Mouse (Mus musculus): ENCODE measurements around the gene Klf9. TPM values are rescaled to one million over a fixed set of nuclear protein-coding genes. Genes with fewer than 3 reads are reported as not detected.

Gene Klf9
- polyA plus RNA-seq, 1 experiment from 2014 or later = 4.6 TPM

GRCm38 (mm10) chr19:23152201-23152640 lies 11.2 kb downstream of the Klf9 start:
- 26% methylated on average over 4 of the region's 4 CpGs for WGBS
- no peaks in the 10 kb centered on the region for H3K27me3 ChIP-seq (replicated peaks)
- ATAC-seq = peak; percentile 57; the same call in 1 of the 2 replicates
- no peak overlapping the region for H3K9ac ChIP-seq
- H3K9me3 ChIP-seq = no peaks in the 10 kb centered on the region
- H3K36me3 ChIP-seq = no peaks in the 10 kb centered on the region
- H3K4me3 ChIP-seq (replicated peaks) = no peak overlapping the region
- H3K4me2 ChIP-seq (replicated peaks) = no peak overlapping the region
- peaks cover 5% of the 10 kb centered on the region for H3K4me1 ChIP-seq (replicated peaks)
- no peak overlapping the region for H3K27ac ChIP-seq

DNA sequence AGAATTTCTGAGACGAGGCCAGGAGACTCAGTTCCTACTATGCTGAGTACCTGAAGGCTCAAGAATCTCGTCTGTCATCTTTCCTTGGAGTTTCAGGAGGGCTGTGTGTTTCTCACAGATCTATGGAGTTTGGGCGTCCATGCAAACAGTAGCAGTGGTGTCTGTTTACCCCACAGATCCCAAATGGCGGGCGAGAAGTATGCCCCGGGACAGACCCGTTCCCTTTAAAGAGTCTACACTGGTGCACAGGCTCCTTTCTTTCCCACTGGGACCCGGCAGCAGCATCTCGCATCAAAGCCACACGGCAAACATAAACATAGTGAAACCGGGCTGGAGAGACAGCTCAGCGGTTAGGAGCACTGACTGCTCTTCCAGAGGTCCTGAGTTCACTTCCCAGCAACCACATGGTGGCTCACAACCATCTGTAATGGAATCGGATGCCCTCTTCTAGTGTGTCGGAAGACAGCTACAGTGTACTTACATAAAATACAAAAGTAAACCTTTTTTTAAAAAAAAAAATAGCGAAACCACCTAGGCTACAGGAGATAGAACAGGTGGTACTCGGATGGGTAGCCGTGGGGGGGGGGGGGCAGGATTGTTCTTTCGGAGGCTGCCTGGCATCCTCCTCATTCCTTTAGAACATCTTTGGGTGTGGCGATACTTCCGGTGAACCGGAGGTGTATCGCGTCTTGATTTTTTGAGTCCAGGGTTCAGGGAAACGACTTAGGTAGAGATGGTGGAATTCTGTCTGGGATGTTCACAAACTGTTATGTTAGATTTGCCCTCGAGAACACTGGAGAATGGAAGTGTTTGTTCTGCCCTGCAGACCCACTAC lies 12.0 kb downstream of the Klf9 start:
- Histone ChIP-seq H3K9me3 (no peaks in the 10 kb centered on the region), H3K27ac (no peak overlapping the region), H3K4me1 (replicated peaks) (peaks cover 5% of the 10 kb centered on the region), H3K9ac (no peak overlapping the region), H3K36me3 (no peaks in the 10 kb centered on the region), H3K27me3 (replicated peaks) (no peaks in the 10 kb centered on the region), H3K4me2 (replicated peaks) (no peak overlapping the region), H3K4me3 (replicated peaks) (no peak overlapping the region)
- ATAC-seq = no peak
- WGBS = 60% methylated on average over 25 of the region's 25 CpGs

GRCm38 (mm10) chr19:23153606-23154127 lies 12.6 kb downstream of the Klf9 start:
- no peak overlapping the region for H3K4me2 ChIP-seq (replicated peaks)
- WGBS = 88% methylated on average over 5 of the region's 5 CpGs
- ATAC-seq = no peak
- no peaks in the 10 kb centered on the region for H3K9me3 ChIP-seq
- no peaks in the 10 kb centered on the region for H3K27me3 ChIP-seq (replicated peaks)
- no peak overlapping the region for H3K27ac ChIP-seq
- peaks cover 5% of the 10 kb centered on the region for H3K4me1 ChIP-seq (replicated peaks)
- no peak overlapping the region for H3K4me3 ChIP-seq (replicated peaks)
- no peak overlapping the region for H3K9ac ChIP-seq
- H3K36me3 ChIP-seq = no peaks in the 10 kb centered on the region

GRCm38 (mm10) chr19:23159780-23160395 lies 18.9 kb downstream of the Klf9 start:
- H3K4me2 ChIP-seq (replicated peaks) = no peak overlapping the region
- no peak overlapping the region for H3K9ac ChIP-seq
- no peaks in the 10 kb centered on the region for H3K4me1 ChIP-seq (replicated peaks)
- H3K27ac ChIP-seq = no peak overlapping the region
- H3K36me3 ChIP-seq = no peaks in the 10 kb centered on the region
- H3K9me3 ChIP-seq = no peaks in the 10 kb centered on the region
- no peak overlapping the region for H3K4me3 ChIP-seq (replicated peaks)
- ATAC-seq = no peak
- WGBS = 52% methylated on average over 10 of the region's 10 CpGs
- no peaks in the 10 kb centered on the region for H3K27me3 ChIP-seq (replicated peaks)

GRCm38 (mm10) chr19:23162387-23162809 lies 21.4 kb downstream of the Klf9 start:
- H3K4me2 ChIP-seq (replicated peaks) = no peak overlapping the region
- no peaks in the 10 kb centered on the region for H3K9me3 ChIP-seq
- H3K4me3 ChIP-seq (replicated peaks) = no peak overlapping the region
- no peak overlapping the region for H3K27ac ChIP-seq
- 34% methylated on average over 8 of the region's 8 CpGs for WGBS
- H3K36me3 ChIP-seq = no peaks in the 10 kb centered on the region
- ATAC-seq = no peak
- H3K9ac ChIP-seq = no peak overlapping the region
- H3K4me1 ChIP-seq (replicated peaks) = no peaks in the 10 kb centered on the region
- H3K27me3 ChIP-seq (replicated peaks) = no peaks in the 10 kb centered on the region

DNA sequence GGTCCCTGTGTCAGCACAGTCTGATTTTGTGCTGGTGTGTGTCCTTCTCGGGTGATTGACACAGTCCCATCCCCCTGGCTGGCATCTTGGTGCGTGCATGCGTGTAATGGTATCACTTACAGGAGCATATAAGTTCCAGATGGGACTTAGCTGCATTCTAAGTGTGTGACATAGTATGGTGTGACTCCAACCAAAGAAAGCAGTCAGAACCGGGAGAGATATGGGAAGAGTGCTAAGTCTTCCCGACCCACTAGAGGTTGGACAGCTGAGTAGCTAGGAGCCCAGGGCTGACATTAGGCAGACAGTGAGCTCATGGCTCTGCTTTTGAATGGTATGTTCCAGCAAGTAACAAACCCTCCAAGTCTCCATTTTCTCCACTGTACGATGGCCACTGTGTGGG lies 21.9 kb downstream of the Klf9 start:
- no peaks in the 10 kb centered on the region for H3K27me3 ChIP-seq (replicated peaks)
- ATAC-seq = no peak
- WGBS = 79% methylated on average over 6 of the region's 6 CpGs
- no peak overlapping the region for H3K27ac ChIP-seq
- no peak overlapping the region for H3K4me3 ChIP-seq (replicated peaks)
- no peak overlapping the region for H3K4me2 ChIP-seq (replicated peaks)
- no peaks in the 10 kb centered on the region for H3K36me3 ChIP-seq
- H3K4me1 ChIP-seq (replicated peaks) = no peaks in the 10 kb centered on the region
- no peaks in the 10 kb centered on the region for H3K9me3 ChIP-seq
- no peak overlapping the region for H3K9ac ChIP-seq

DNA sequence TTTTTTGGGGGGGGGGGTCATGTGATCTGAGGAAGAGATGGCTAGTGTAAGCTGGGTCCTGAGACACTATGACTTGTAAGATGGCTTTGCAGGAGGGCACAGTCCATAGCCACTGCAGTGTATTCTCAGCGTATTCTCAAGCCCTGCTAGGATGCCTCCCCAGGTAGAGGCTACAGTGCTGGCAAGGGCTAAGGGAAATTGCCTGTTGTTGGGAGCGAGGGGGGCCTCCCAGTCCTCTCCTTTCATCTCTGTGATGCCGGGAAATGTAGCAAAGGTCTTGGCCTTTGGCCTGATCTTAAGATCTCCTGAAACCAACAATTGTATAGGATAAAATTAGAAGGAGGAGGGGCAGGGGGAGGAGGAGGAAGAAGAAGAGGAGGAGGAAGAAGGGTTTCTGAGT lies 22.3 kb downstream of the Klf9 start:
- Histone ChIP-seq H3K9ac (no peak overlapping the region), H3K4me1 (replicated peaks) (no peaks in the 10 kb centered on the region), H3K4me2 (replicated peaks) (no peak overlapping the region), H3K4me3 (replicated peaks) (no peak overlapping the region), H3K9me3 (no peaks in the 10 kb centered on the region), H3K27ac (no peak overlapping the region), H3K36me3 (no peaks in the 10 kb centered on the region), H3K27me3 (replicated peaks) (no peaks in the 10 kb centered on the region)
- WGBS = 59% methylated on average over 3 of the region's 3 CpGs
- no peak for ATAC-seq

- H3K4me3 ChIP-seq (replicated peaks) = no peak overlapping the region
- H3K27me3 ChIP-seq (replicated peaks) = no peaks in the 10 kb centered on the region
- no peaks in the 10 kb centered on the region for H3K9me3 ChIP-seq
- H3K36me3 ChIP-seq = no peaks in the 10 kb centered on the region
- H3K9ac ChIP-seq = no peak overlapping the region
- WGBS = 95% methylated on average over 16 of the region's 16 CpGs
- H3K4me1 ChIP-seq (replicated peaks) = no peaks in the 10 kb centered on the region
- no peak overlapping the region for H3K4me2 ChIP-seq (replicated peaks)
- no peak for ATAC-seq
- no peak overlapping the region for H3K27ac ChIP-seq
Measured at GRCm38 (mm10) chr19:23164651-23165240, 23.7 kb downstream of the Klf9 start.

DNA sequence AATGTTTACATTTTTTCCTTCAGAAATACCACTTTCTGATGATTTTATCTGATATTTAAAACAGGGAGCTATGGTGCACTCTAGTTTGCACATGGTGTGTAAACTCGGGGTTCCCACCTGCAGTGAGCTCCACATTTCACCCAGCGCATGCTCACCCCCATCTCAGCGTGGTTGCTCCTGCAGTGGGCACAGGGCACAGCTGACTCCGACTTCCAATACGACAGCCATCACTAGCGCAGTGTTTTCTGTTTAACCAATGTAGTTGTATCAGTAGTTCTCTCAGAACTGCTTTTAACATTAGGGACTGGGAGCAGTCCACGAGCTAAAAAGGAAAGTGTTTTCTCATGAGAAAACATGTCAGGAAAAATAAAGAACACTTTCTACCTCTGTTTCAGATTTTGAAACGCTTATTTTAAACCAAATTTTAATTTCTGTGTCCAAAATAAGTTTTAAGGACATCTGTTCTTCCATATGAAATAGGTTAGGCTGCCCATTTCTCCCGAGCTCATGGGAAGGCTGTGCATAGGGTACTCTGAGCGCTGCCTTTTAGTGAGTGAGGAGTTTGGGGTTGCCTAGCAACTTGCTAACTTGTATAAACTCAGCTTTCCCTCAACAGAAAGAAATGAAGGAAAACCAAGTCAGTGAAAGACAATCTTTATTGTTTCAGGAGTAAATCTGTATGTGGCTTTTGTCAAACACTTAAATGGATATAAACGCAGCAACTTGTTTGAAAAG lies 25.7 kb downstream of the Klf9 start:
- H3K27me3 ChIP-seq (replicated peaks) = no peaks in the 10 kb centered on the region
- no peak overlapping the region for H3K4me3 ChIP-seq (replicated peaks)
- H3K27ac ChIP-seq = no peak overlapping the region
- no peak for ATAC-seq
- H3K4me2 ChIP-seq (replicated peaks) = no peak overlapping the region
- no peaks in the 10 kb centered on the region for H3K36me3 ChIP-seq
- H3K9me3 ChIP-seq = no peaks in the 10 kb centered on the region
- no peaks in the 10 kb centered on the region for H3K4me1 ChIP-seq (replicated peaks)
- WGBS = 76% methylated on average over 11 of the region's 11 CpGs
- H3K9ac ChIP-seq = no peak overlapping the region

GRCm38 (mm10) chr19:23168899-23169658 lies 28.1 kb downstream of the Klf9 start:
- Histone ChIP-seq H3K9ac (no peak overlapping the region), H3K36me3 (no peaks in the 10 kb centered on the region), H3K4me1 (replicated peaks) (no peaks in the 10 kb centered on the region), H3K27me3 (replicated peaks) (no peaks in the 10 kb centered on the region), H3K9me3 (no peaks in the 10 kb centered on the region), H3K4me3 (replicated peaks) (no peak overlapping the region), H3K27ac (no peak overlapping the region), H3K4me2 (replicated peaks) (no peak overlapping the region)
- no peak for ATAC-seq
- whole genome bisulfite sequencing = 89% methylated on average over 5 of the region's 5 CpGs

DNA sequence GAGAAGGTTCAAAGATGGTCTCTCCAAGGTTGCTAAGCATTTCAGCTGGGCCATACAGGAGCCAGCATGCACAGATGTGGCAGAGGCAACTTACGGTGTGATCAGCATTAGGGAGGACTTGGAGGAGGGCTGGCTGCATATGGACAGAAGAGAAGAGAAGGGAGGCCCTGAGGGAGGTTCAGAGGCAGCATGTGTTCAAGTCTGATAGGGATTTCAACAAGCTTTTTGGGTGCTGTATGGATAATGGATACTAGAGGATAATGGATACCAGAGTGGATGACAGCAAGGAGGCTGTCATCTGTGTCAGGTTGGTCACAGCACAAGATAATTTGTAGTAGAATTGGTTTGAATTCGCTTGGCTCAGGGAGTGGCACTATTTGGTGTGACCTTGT lies 28.6 kb downstream of the Klf9 start:
- Histone ChIP-seq H3K4me2 (replicated peaks) (no peak overlapping the region), H3K9ac (no peak overlapping the region), H3K27me3 (replicated peaks) (no peaks in the 10 kb centered on the region), H3K4me3 (replicated peaks) (no peak overlapping the region), H3K27ac (no peak overlapping the region), H3K9me3 (no peaks in the 10 kb centered on the region), H3K4me1 (replicated peaks) (no peaks in the 10 kb centered on the region), H3K36me3 (no peaks in the 10 kb centered on the region)
- ATAC-seq = no peak
- 93% methylated on average over 2 of the region's 2 CpGs for WGBS
